Mouse (Mus musculus): ENCODE results near the gene Dpm3.

The Dpm3 gene

GRCm38 (mm10) chr3:89270891-89271290 is 11.7 kb downstream of the Dpm3 start:
- peak; percentile 82 for DNase-seq

GRCm38 (mm10) chr3:89271760-89272159 is 12.6 kb downstream of the Dpm3 start:
- DNase-seq: no peak

GRCm38 (mm10) chr3:89276061-89276460 is 16.9 kb downstream of the Dpm3 start:
- DNase-seq: no peak

GRCm38 (mm10) chr3:89277281-89278021 is 18.3 kb downstream of the Dpm3 start:
- peak; percentile 47 for DNase-seq

GRCm38 (mm10) chr3:89278107-89278506 is 18.9 kb downstream of the Dpm3 start:
- no peak for DNase-seq

GRCm38 (mm10) chr3:89278643-89279042 is 19.5 kb downstream of the Dpm3 start:
- DNase-seq: no peak

- DNase-seq: peak; percentile 85
Measured at GRCm38 (mm10) chr3:89279153-89279890, 20.2 kb downstream of the Dpm3 start.

GRCm38 (mm10) chr3:89280050-89280605 is 21.0 kb downstream of the Dpm3 start:
- peak; percentile 48 for DNase-seq

- no peak for DNase-seq
Measured at GRCm38 (mm10) chr3:89280606-89281511, 21.7 kb downstream of the Dpm3 start, which contains the start of gene Efna1. Gene Efna1 (minus strand): TSS chr3:89281142.

- peak; percentile 86 for DNase-seq
Measured at GRCm38 (mm10) chr3:89281579-89282290, 22.6 kb downstream of the Dpm3 start.

GRCm38 (mm10) chr3:89282291-89282643 is 23.1 kb downstream of the Dpm3 start:
- DNase-seq: no peak

- DNase-seq: no peak
Measured at GRCm38 (mm10) chr3:89284261-89284660, 25.1 kb downstream of the Dpm3 start.

GRCm38 (mm10) chr3:89285526-89285925 is 26.4 kb downstream of the Dpm3 start:
- no peak for DNase-seq

GRCm38 (mm10) chr3:89287286-89287685 is 28.1 kb downstream of the Dpm3 start:
- no peak for DNase-seq

GRCm38 (mm10) chr3:89288503-89288928 is 29.4 kb downstream of the Dpm3 start:
- DNase-seq: no peak

GRCm38 (mm10) chr3:89291874-89292273 is 32.7 kb downstream of the Dpm3 start:
- no peak for DNase-seq

GRCm38 (mm10) chr3:89292303-89292702 is 33.1 kb downstream of the Dpm3 start:
- DNase-seq: no peak

GRCm38 (mm10) chr3:89293247-89293918 is 34.2 kb downstream of the Dpm3 start:
- no peak for DNase-seq

- DNase-seq: no peak
Measured at GRCm38 (mm10) chr3:89294195-89294594, 35.0 kb downstream of the Dpm3 start.

- no peak for DNase-seq
Measured at GRCm38 (mm10) chr3:89295685-89296230, 36.6 kb downstream of the Dpm3 start.

- DNase-seq: no peak
Measured at GRCm38 (mm10) chr3:89296761-89297396, 37.7 kb downstream of the Dpm3 start.
